ENCODE assay signal across 17 mouse cellular contexts in the genomic region with DNA sequence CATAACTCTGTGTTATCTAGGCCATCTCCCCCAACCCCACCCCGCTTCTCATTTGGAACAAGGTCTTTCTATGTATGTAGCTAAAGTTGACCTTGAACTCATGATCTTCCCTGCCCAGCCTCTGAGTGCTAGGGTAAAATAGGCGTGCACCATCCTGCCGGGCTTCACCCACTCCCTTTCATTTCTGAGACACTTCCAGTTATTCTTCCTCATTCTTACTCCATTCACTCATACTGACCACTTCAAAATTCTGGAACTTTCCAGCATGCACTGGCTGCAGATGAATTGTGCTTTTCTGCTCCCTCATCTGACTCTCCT. TPM values are rescaled to one million over a fixed set of nuclear protein-coding genes. Genes with fewer than 3 reads are reported as not detected.
"Had no signal": no experiment of that assay in that cellular context is flagged by ENCODE, and none has a peak within 500 bp of the region (broad histone marks: within the 10 kb centered on the region; RNA-seq: fewer than 3 reads in every experiment).

No protein-coding gene starts in this region.

- ATAC-seq: liver, embryonic 12.5 days; midbrain, embryonic 16.5 days had no signal

- H3K4me2 ChIP-seq: lung, embryonic 14.5 days; midbrain, embryonic 12.5 days; neural tube, embryonic 12.5 days; stomach, embryonic 15.5 days had no signal

- H3K27me3 ChIP-seq: midbrain, embryonic 12.5 days; neural tube, embryonic 12.5 days; stomach, embryonic 15.5 days had no signal

- H3K4me3 ChIP-seq: liver, embryonic 12.5 days; midbrain, embryonic 10.5 days; midbrain, embryonic 12.5 days; neural tube, embryonic 12.5 days; stomach, embryonic 15.5 days had no signal

- DNase-seq: lung, adult 18-20 months; lung, embryonic 14.5 days; lung, postnatal 4 days; right cerebral cortex, postnatal 14 days; thymus, adult 2 months; thymus, postnatal 25 days; thymus, postnatal 4 days had no signal

- H3K36me3 ChIP-seq: liver, embryonic 12.5 days; midbrain, embryonic 10.5 days; midbrain, embryonic 12.5 days; neural tube, embryonic 12.5 days; stomach, embryonic 15.5 days had no signal

RNA-seq across cellular contexts. Expression of gene Mgarp, which starts 9.4 kb away (rescaled TPM):
- total RNA-seq: megakaryocyte, adult 5-6 weeks; megakaryocyte-erythroid progenitor cell, adult 5-6 weeks; neutrophil, adult 5-6 weeks had no signal
- polyA plus RNA-seq: neural tube, embryonic 14.5 days had no signal
